Mouse (Mus musculus): ENCODE results near the gene Hist1h2bq. TPM values are rescaled to one million over a fixed set of nuclear protein-coding genes. Genes with fewer than 3 reads are reported as not detected.
"Not testable (repeated sequence)": the region's sequence is repeated elsewhere in the genome, so short reads cannot be mapped to it uniquely, and the experiment has no call there.

Gene Hist1h2bq
- polyA plus RNA-seq, 1 experiment from 2014 or later, result 17.4 TPM

DNA sequence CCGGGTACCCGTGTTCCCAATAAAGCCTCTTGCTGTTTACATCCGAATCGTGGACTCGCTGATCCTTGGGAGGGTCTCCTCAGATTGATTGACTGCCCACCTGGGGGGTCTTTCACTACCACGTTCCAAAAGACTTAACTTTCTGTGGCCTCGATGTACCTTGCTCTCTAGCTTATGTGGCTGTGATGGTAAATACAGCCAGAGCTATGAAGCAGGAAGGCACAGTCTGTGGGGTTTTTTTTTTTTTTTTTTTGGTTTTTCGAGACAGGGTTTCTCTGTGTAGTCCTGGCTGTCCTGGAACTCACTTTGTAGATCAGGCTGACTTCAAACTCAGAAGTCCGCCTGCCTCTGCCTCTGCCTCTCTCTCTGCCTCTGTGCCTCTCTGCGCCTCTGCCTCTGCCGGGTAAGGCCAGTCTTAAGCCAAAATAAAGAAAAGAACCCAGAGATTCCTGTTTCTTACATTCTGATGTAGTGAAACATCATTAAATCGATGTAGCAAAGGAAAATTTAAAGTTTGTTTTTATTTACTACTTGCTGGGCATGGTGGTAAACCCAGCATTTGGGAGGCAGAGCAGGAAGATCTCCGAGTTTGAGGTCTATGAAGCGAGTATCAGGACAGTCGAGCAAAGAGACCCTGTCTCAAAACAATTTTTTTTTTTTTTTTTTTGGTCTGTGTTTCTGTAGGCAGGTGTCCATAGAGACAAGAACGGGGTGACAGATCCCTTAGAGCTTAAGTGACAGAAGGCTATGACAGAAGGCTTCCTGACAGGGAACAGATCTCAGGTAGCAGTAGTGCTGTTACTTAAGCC, 10.3 kb upstream of the Hist1h2bq start:
- H3K4me1 ChIP-seq; H3K27ac ChIP-seq (replicated peaks); H3K4me3 ChIP-seq; H3K36me3 ChIP-seq; H3K27me3 ChIP-seq (ENCODE audit: low read depth, poor library complexity, severe bottlenecking); DNase-seq (ENCODE audit: low spot score); H3K9me3 ChIP-seq (replicated peaks): not testable (repeated sequence)
- WGBS, result 76% methylated on average over 7 of the region's 16 CpGs

DNA sequence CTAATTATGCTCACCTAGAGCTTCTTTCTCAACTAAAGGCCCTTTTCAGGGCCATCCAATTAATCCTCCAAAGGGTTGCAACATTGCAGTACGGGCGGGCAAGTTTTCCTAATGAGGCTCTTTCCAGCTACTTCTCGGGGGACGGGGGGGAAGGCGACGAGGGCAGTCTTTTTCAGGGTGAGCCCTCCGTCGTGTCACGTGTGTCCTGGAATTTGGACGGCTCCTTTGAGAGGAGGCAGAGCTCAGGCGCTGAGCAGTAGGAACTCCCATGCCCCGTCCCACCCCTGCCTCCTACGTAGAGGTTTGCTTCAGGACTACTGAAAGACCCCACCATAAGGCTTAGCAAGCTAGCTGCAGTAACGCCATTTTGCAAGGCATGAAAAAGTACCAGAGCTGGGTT, 2.1 kb upstream of the Hist1h2bq start:
- not testable (repeated sequence) for H3K4me1 ChIP-seq; H3K27me3 ChIP-seq (ENCODE audit: low read depth, poor library complexity, severe bottlenecking); H3K36me3 ChIP-seq; DNase-seq (ENCODE audit: low spot score); H3K9me3 ChIP-seq (replicated peaks)
- Histone ChIP-seq H3K4me3 (peak overlapping the region; percentile 40), H3K27ac (replicated peaks) (peak overlapping the region; percentile 71)
- WGBS, result under 1% methylated on average over 14 of the region's 14 CpGs

DNA sequence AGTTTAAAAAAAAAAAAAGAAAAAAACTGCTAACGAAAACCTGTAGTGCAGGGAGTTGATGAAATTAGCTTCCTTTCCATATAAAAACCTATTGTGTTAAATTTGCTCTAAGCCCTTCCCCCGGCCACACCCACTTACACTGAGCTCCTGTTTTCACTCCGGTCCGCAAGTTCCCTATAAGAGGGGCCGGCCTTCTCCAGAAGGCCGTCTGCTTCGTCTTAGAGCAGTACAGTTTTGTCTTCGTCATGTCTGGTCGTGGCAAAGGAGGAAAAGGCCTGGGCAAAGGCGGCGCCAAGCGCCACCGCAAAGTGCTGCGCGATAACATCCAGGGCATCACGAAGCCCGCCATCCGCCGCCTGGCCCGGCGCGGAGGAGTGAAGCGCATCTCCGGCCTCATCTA, 1.5 kb upstream of the Hist1h2bq start, which contains the start of gene Hist1h4m:
Hist1h4m (plus strand) TSS at position 208 of the 400 bp plus-strand sequence.
- Histone ChIP-seq H3K4me3 (peak within 1 kb of the TSS; percentile 40), H3K27ac (replicated peaks) (peak within 1 kb of the TSS; percentile 71)
- DNase-seq (ENCODE audit: low spot score); H3K36me3 ChIP-seq; H3K9me3 ChIP-seq (replicated peaks); H3K27me3 ChIP-seq (ENCODE audit: low read depth, poor library complexity, severe bottlenecking); H3K4me1 ChIP-seq: not testable (repeated sequence)
- no CpG with 5 or more reads among the region's 24 CpGs for WGBS

DNA sequence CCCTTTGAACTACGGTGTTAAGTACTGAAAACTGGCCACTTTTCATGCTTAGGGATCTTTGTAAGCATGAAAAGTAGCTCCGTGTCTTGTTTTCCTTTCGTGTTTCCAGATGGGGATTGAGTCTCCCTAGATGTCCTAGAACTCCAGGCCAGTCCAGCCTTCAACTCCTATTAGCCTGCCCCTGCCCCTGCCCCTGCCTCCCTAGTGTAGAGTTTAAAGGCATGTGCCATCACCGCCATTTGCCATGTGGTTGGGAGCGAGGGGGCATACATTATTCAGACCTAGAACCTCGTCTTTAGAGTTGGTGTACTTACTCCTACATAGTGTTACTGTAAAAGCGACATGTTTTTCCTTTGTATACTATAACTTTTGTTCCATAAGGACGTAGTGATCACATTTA, 1.1 kb upstream of the Hist1h2bq start:
- WGBS, result no CpG with 5 or more reads among the region's 8 CpGs

DNA sequence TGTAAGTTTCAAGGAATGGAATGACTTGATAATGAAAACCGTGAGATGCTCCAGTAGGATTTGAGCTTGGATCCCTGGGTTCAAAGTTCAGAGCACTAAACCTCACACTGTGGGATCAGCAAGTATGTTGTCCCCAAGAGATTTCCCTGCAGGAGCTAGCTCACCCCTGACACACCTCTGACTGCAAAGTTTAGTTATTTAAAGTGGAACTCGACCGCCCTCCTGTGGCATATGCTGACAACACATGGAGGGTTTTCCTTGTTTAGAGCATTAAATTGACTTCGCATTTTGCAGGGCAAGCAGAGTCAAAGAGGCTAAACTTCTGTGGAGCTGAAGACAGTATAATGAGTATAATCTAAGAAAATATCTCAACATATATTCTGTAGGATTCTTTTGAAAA, 6.9 kb downstream of the Hist1h2bq start:
- not testable (repeated sequence) for H3K36me3 ChIP-seq; H3K9me3 ChIP-seq (replicated peaks)
- no CpG with 5 or more reads among the region's 4 CpGs for WGBS

More for the DNA sequence above, 1.1 kb upstream of the Hist1h2bq start:
- H3K36me3 ChIP-seq; DNase-seq (ENCODE audit: low spot score); H3K27ac ChIP-seq (replicated peaks); H3K9me3 ChIP-seq (replicated peaks); H3K4me3 ChIP-seq; H3K27me3 ChIP-seq (ENCODE audit: low read depth, poor library complexity, severe bottlenecking); H3K4me1 ChIP-seq: not testable (repeated sequence)

DNA sequence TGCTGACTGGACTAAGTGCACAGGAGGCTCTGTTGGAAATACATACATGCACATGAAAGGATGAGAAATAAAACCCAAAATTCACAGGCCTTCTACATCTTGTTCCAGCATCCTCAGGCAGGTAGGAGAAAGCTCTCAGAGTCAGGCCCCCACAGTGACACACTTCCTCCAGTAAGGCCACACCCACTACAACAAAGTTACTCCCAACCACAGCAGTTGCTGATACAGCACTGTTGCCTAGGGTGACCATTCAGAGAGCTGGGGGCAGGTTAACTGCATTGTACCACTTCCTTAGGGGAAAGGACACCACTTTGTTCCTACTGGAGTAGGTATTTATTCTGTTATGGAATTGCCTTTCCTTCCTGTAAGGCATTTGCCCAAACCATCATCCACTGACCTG, 12.8 kb downstream of the Hist1h2bq start:
- H3K27ac ChIP-seq (replicated peaks); DNase-seq (ENCODE audit: low spot score); H3K9me3 ChIP-seq (replicated peaks); H3K4me3 ChIP-seq; H3K4me1 ChIP-seq; H3K27me3 ChIP-seq (ENCODE audit: low read depth, poor library complexity, severe bottlenecking); H3K36me3 ChIP-seq: not testable (repeated sequence)

More for the DNA sequence above, 6.9 kb downstream of the Hist1h2bq start:
- H3K27me3 ChIP-seq (ENCODE audit: low read depth, poor library complexity, severe bottlenecking); H3K4me3 ChIP-seq; H3K27ac ChIP-seq (replicated peaks); H3K4me1 ChIP-seq; DNase-seq (ENCODE audit: low spot score): not testable (repeated sequence)

DNA sequence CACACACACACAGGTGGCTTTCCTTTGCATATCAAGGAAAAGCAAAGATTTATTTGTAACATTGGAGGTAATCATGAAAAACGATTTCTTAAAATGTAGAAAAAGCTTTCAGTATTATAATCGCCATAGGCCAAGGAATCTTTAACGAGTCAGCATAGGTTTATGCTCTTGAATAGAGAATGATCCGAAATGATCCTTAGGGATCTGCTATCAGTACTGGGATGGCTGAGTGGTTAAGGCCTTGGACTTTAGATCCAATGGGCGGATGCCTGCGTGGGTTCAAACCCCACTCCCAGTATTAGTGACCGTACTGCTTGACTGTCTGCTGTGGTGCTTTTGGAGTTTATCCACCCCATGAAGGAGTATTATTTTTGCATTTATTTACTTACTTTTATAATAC, 14.4 kb downstream of the Hist1h2bq start:
- no peaks in the 10 kb centered on the region for H3K27me3 ChIP-seq (ENCODE audit: low read depth, poor library complexity, severe bottlenecking)
- no peaks in the 10 kb centered on the region for H3K9me3 ChIP-seq (replicated peaks)
- WGBS, result 89% methylated on average over 7 of the region's 7 CpGs
- peaks cover 9% of the 10 kb centered on the region for H3K4me1 ChIP-seq
- DNase-seq (ENCODE audit: low spot score), result no peak
- no peak overlapping the region for H3K27ac ChIP-seq (replicated peaks)
- H3K4me3 ChIP-seq, result no peak overlapping the region
- no peaks in the 10 kb centered on the region for H3K36me3 ChIP-seq

DNA sequence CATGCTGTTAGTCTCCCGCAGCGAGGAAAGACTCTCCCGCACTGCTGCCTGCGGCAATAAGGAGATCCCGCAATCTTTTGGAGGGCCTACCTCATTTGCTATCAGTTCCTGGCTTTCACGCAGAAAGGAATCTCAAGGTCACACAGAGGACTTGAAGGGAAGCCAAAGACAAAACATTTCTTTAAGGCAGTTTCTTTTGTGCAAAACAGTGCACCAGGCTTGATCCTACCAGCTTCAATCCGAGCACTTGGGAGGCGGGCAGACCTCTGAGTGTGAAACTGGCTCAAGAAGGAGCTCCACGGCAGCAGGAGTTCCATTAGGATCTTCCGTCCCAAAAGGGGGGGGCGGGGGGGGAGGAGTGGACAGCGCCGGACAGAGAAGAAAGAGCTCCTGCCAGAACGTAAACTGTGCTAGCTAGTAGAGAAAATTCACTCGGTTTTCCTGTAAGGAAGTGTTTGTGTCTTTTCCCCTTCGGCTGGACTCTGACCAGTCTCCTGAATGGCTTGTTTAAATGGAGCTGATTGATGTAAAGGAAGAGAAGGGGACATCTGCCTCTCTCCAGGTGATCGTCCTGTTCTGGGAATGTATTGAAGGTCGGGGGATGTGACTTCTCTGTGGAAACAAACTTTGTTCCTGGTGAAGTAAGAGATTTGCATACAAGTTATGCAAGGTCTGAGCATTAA, 19.3 kb downstream of the Hist1h2bq start:
- peak overlapping the region; percentile 85 for H3K27ac ChIP-seq (replicated peaks)
- no peaks in the 10 kb centered on the region for H3K9me3 ChIP-seq (replicated peaks)
- no peaks in the 10 kb centered on the region for H3K27me3 ChIP-seq (ENCODE audit: low read depth, poor library complexity, severe bottlenecking)
- no peaks in the 10 kb centered on the region for H3K36me3 ChIP-seq
- H3K4me3 ChIP-seq, result peak overlapping the region; percentile 38
- peaks cover 39% of the 10 kb centered on the region for H3K4me1 ChIP-seq
- WGBS, result 7% methylated on average over 18 of the region's 18 CpGs
- peak; percentile 50 for DNase-seq (ENCODE audit: low spot score)

DNA sequence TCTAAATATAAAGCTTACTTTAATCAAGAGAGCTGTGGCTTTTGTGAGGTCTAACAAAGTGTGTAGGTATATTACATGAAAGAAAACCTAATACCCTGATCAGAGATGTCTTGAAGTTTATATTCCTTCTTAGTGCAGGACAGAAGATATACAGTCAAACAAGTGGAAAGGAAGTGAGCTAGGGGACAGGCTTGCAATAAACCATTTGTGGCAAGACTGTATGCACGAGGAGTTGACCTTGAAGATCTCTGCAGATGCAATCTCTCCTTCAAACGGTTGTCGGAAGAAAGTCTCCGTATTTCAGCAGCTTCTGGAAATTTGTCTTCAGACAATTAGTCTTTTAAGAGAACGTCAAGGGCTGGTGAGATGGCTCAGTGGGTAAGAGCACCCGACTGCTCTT, 20.1 kb downstream of the Hist1h2bq start:
- DNase-seq (ENCODE audit: low spot score), result no peak
- H3K36me3 ChIP-seq, result no peaks in the 10 kb centered on the region
- H3K27me3 ChIP-seq (ENCODE audit: low read depth, poor library complexity, severe bottlenecking), result no peaks in the 10 kb centered on the region
- H3K4me1 ChIP-seq, result peaks cover 46% of the 10 kb centered on the region
- peak overlapping the region; percentile 87; the same call in 1 of the 2 replicates for H3K27ac ChIP-seq (replicated peaks)
- H3K4me3 ChIP-seq, result no peak overlapping the region
- no peaks in the 10 kb centered on the region for H3K9me3 ChIP-seq (replicated peaks)
- 69% methylated on average over 6 of the region's 6 CpGs for WGBS

DNA sequence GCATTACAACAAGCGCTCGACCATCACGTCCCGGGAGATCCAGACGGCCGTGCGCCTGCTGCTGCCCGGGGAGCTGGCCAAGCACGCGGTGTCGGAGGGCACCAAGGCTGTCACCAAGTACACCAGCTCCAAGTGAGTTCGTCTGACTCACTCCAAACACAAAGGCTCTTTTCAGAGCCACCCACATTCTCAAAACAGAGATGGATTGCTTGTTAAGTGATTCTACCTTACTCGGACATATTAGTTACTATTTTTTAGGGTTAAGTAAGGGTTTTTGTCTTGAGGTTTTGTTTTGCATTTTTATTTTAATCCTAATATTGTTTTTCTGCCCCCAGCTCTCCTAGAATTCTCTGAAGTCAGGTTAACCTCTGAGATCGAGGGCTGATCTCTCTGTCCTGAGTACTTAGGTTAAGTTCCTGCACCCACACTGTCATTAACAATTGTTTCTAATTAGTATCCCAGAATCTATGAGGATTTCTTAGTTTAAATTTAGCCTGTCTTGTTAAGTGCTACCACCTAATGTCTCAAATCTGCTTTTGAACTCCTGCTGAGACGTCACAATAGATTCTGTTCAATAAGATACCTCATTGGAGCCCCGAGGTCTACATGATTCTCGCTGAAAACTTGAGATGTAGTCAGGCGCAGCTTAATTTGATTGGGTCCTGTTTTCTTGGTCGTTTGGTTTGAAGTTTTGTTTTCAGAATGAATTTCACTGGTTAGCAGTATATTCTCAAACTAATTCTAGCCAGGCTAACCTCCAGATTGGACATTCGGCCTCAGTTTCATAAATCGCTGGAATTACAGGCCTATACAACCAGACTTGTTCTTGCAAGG, 22.0 kb downstream of the Hist1h2bq start:
- H3K4me1 ChIP-seq, result peaks cover 56% of the 10 kb centered on the region
- no peaks in the 10 kb centered on the region for H3K27me3 ChIP-seq (ENCODE audit: low read depth, poor library complexity, severe bottlenecking)
- H3K36me3 ChIP-seq, result no peaks in the 10 kb centered on the region
- DNase-seq (ENCODE audit: low spot score), result peak; percentile 20
- peak overlapping the region; percentile 55 for H3K4me3 ChIP-seq
- 11% methylated on average over 17 of the region's 21 CpGs for WGBS
- H3K27ac ChIP-seq (replicated peaks), result peak overlapping the region; percentile 87
- H3K9me3 ChIP-seq (replicated peaks), result no peaks in the 10 kb centered on the region

DNA sequence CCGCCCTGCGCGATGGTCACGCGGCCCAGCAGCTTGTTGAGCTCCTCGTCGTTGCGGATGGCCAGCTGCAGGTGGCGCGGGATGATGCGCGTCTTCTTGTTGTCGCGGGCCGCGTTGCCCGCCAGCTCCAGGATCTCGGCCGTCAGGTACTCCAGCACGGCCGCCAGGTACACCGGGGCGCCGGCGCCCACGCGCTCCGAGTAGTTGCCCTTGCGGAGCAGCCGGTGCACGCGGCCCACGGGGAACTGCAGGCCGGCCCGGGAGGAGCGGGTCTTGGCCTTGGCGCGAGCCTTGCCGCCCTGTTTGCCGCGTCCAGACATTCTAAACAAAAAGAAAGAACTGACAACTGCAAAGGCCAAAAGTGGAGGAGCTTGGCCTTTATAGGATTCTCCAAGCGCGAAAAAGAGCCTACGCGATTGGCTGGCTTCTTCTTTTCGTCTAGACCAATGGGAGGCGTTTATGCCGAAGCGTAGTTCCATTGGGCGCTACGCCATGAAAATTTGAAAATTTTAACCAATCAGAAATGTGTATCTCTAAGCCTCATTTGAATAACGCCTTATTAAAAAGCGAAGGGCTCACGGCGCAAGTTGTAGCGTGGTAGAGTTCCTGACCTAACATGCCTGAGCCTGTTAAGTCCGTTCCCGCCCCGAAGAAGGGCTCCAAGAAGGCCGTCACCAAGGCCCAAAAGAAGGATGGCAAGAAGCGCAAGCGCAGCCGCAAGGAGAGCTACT, 22.9 kb downstream of the Hist1h2bq start, which contains the start of the genes Hist1h2an and Hist1h2bp:
Hist1h2an (minus strand) TSS at position 320 of the 731 bp plus-strand sequence.
Hist1h2bp (plus strand) TSS at position 563 of the 731 bp plus-strand sequence.
- H3K27ac ChIP-seq (replicated peaks), result peak within 1 kb of the TSS; percentile 92
- H3K4me3 ChIP-seq, result peak within 1 kb of the TSS; percentile 55
- DNase-seq (ENCODE audit: low spot score), result peak; percentile 88
- not testable (repeated sequence) for H3K9me3 ChIP-seq (replicated peaks); H3K36me3 ChIP-seq; H3K27me3 ChIP-seq (ENCODE audit: low read depth, poor library complexity, severe bottlenecking)
- H3K4me1 ChIP-seq, result peaks cover 63% of the 10 kb centered on the region
- WGBS, result 0% methylated on average over 42 of the region's 63 CpGs
